Mouse (Mus musculus): ENCODE measurements around the gene Pou2f2. TPM values are rescaled to one million over a fixed set of nuclear protein-coding genes. Genes with fewer than 3 reads are reported as not detected.

Gene Pou2f2
- polyA plus RNA-seq, 1 experiment from 2014 or later = 17.5 TPM

Small RNA genes lying within 50 kb of the gene (microRNA-seq; reads per million reads assigned to microRNA genes)
- not detected for gene Mir6537
- gene Mir7048 = not detected

Other genes with a start within 250 kb of the Pou2f2 start
- gene Gm4881, start 235.2 kb downstream of the Pou2f2 start, polyA plus RNA-seq (2015; fragmentation: Nextera tagmentation; extraction: Ambion mirVana) = 0.22 and 1.3 TPM in 2 replicates
- gene Rabac1, start 207.0 kb downstream of the Pou2f2 start, polyA plus RNA-seq (2015; fragmentation: Nextera tagmentation; extraction: Ambion mirVana) = 195 and 196 TPM in 2 replicates
- gene Atp1a3, start 173.8 kb downstream of the Pou2f2 start, polyA plus RNA-seq (2015; fragmentation: Nextera tagmentation; extraction: Ambion mirVana) = 181 and 191 TPM in 2 replicates
- gene Grik5, start 107.4 kb downstream of the Pou2f2 start, polyA plus RNA-seq (2015; fragmentation: Nextera tagmentation; extraction: Ambion mirVana) = 15.9 and 17.1 TPM in 2 replicates
- 35.8 and 40.8 TPM in 2 replicates for gene Zfp574, start 107.2 kb downstream of the Pou2f2 start, polyA plus RNA-seq (2015; fragmentation: Nextera tagmentation; extraction: Ambion mirVana)
- gene Dedd2, start 40.9 kb upstream of the Pou2f2 start, polyA plus RNA-seq (2015; fragmentation: Nextera tagmentation; extraction: Ambion mirVana) = 17.7 and 18.0 TPM in 2 replicates
- 1.9 and 2.0 TPM in 2 replicates for gene Zfp526, start 41.7 kb upstream of the Pou2f2 start, polyA plus RNA-seq (2015; fragmentation: Nextera tagmentation; extraction: Ambion mirVana)
- 16.2 and 17.4 TPM in 2 replicates for gene Gsk3a, start 58.1 kb upstream of the Pou2f2 start, polyA plus RNA-seq (2015; fragmentation: Nextera tagmentation; extraction: Ambion mirVana)
- gene Erf, start 71.0 kb upstream of the Pou2f2 start, polyA plus RNA-seq (2015; fragmentation: Nextera tagmentation; extraction: Ambion mirVana) = 4.8 and 5.5 TPM in 2 replicates
- gene Cic, start 88.0 kb upstream of the Pou2f2 start, polyA plus RNA-seq (2015; fragmentation: Nextera tagmentation; extraction: Ambion mirVana) = 53.2 and 54.4 TPM in 2 replicates
- 521 and 550 TPM in 2 replicates for gene Pafah1b3, start 118.3 kb upstream of the Pou2f2 start, polyA plus RNA-seq (2015; fragmentation: Nextera tagmentation; extraction: Ambion mirVana)
- gene Prr19, start 121.7 kb upstream of the Pou2f2 start, polyA plus RNA-seq (2015; fragmentation: Nextera tagmentation; extraction: Ambion mirVana) = 1.6 and 2.1 TPM in 2 replicates
- gene Tmem145, start 126.4 kb upstream of the Pou2f2 start, polyA plus RNA-seq (2015; fragmentation: Nextera tagmentation; extraction: Ambion mirVana) = 30.9 and 32.3 TPM in 2 replicates
- gene Megf8, start 137.4 kb upstream of the Pou2f2 start, polyA plus RNA-seq (2015; fragmentation: Nextera tagmentation; extraction: Ambion mirVana) = 22.3 and 23.3 TPM in 2 replicates
- not detected in 2 replicates for gene Cnfn, start 190.0 kb upstream of the Pou2f2 start, polyA plus RNA-seq (2015; fragmentation: Nextera tagmentation; extraction: Ambion mirVana)
- 15.4 and 16.1 TPM in 2 replicates for gene Lipe, start 219.0 kb upstream of the Pou2f2 start, polyA plus RNA-seq (2015; fragmentation: Nextera tagmentation; extraction: Ambion mirVana)
- gene Cxcl17, start 233.2 kb upstream of the Pou2f2 start, polyA plus RNA-seq (2015; fragmentation: Nextera tagmentation; extraction: Ambion mirVana) = 0.39 and 0.60 TPM in 2 replicates

All from forebrain, embryonic 15.5 days (tissue).